In the genomic region with DNA sequence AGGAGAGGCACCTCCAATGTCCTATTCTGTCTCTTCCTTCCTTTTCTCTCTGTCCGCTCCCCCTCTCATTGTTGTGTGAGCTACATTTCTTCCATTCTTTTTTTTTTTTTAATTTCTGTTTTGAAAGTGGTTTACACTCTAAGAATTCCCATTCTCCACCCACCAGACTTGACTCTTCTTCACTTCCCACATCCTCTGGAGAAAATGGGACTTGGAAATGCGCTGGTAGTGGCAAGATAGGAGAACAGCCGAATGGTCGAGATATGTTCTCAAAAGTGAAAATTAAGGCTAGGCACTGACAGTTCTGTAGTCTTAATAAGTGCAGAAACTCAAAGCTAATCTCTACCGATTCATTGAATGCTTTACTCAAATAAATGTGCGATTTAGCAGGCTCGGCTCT, we compare ENCODE assay signal across 22 mouse cellular contexts. TPM values are rescaled to one million over a fixed set of nuclear protein-coding genes. Genes with fewer than 3 reads are reported as not detected.
DNase-seq lines count a peak whose midpoint lies in the region; TF ChIP-seq lines count a peak whose summit lies in the region.
"Had no signal": no experiment of that assay in that cellular context is flagged by ENCODE, and none has a peak within 500 bp of the region (broad histone marks: within the 10 kb centered on the region; RNA-seq: fewer than 3 reads in every experiment).

No protein-coding gene starts in this region.

- peak; percentile 38 for TF ChIP-seq CTCF in layer of hippocampus, adult 2 months (conservative IDR thresholded peaks at IDR 0.05)
- TF ChIP-seq CTCF in olfactory bulb, adult 2 months (IDR thresholded peaks at IDR 0.05; ENCODE audit: insufficient read depth, low read depth, low read length) = no peak

- no peak for TF ChIP-seq POLR2A in olfactory bulb, adult 2 months (IDR thresholded peaks at IDR 0.05; ENCODE audit: insufficient read depth, low read depth, low read length)

- H3K4me3 ChIP-seq in layer of hippocampus, adult 2 months = no peak overlapping the region
- no peak overlapping the region for H3K4me3 ChIP-seq in olfactory bulb, adult 2 months (ENCODE audit: insufficient read depth, low read depth, low read length)
- H3K4me3 ChIP-seq: embryonic facial prominence, embryonic 13.5 days; embryonic facial prominence, embryonic 15.5 days; erythroblast, embryonic 14.5 days; forebrain, embryonic 10.5 days; forebrain, embryonic 12.5 days had no signal

- peak overlapping the region; percentile 32; the same call in 1 of the 2 replicates for H3K27ac ChIP-seq in layer of hippocampus, adult 2 months
- H3K27ac ChIP-seq in olfactory bulb, adult 2 months (ENCODE audit: insufficient read depth, low read depth, low read length) = 0 out of 2 replicates have a peak overlapping the region, but pooled peaks have one; percentile 44
- H3K27ac ChIP-seq: embryonic facial prominence, embryonic 13.5 days; embryonic facial prominence, embryonic 15.5 days; forebrain, embryonic 12.5 days had no signal

- H3K4me1 ChIP-seq in olfactory bulb, adult 2 months (ENCODE audit: control insufficient read depth, insufficient read depth, low read length) = peaks cover 20% of the 10 kb centered on the region
- H3K4me1 ChIP-seq: embryonic facial prominence, embryonic 15.5 days had no signal

- no peak for DNase-seq in layer of hippocampus, adult 2 months (ENCODE audit: low spot score in 2 of 2)
- no peak for DNase-seq in layer of hippocampus, postnatal 14 days (ENCODE audit: low spot score in 2 of 2)
- peak; percentile 57 for DNase-seq in right cerebral cortex, adult 18-20 months
- no peak for DNase-seq in right cerebral cortex, postnatal 25 days
- no peak for DNase-seq in cerebellum, adult 11-12 months
- no peak for DNase-seq in right cerebral cortex, postnatal 14 days
- DNase-seq: adrenal gland, adult 2 months; adrenal gland, postnatal 10 days; adrenal gland, postnatal 25 days; cerebellum, adult 18-20 months; cerebellum, adult 8-10 months; cerebellum, adult 9-11 months; cerebellum, postnatal 14 days; cerebellum, postnatal 36 days; embryo, embryonic 11 days had no signal

- WGBS in olfactory bulb, adult 2 months = 56% methylated on average over 7 of the region's 7 CpGs

RNA-seq across cellular contexts. Expression of a gene that starts 38.7 kb away (rescaled TPM):
- total RNA-seq in layer of hippocampus, adult 2 months (2021) = 100 to 1,000 TPM; 149 to 154 TPM
- 10 to 100 TPM; 87.4 to 91.0 TPM for total RNA-seq in layer of hippocampus, postnatal 14 days (2021)
- not detected in 2 replicates for polyA plus RNA-seq in olfactory bulb, adult 2 months (2012; ENCODE audit: insufficient read depth, insufficient read length, low replicate concordance, missing spikeins)
- polyA plus RNA-seq: C2C12 had no signal
